Mouse (Mus musculus): Measurements from ENCODE around the gene Olfr599. TPM values are rescaled to one million over a fixed set of nuclear protein-coding genes. Genes with fewer than 3 reads are reported as not detected.

Gene Olfr599
- polyA plus RNA-seq, 2 experiments, result not detected

GRCm38 (mm10) chr7:103386077-103386476 lies 50.4 kb downstream of the Olfr599 start, which contains the start of gene Olfr603:
TSS of gene Olfr603 (minus strand) at chr7:103386177.
- no peak for DNase-seq (ENCODE audit: low spot score)
- Histone ChIP-seq H3K4me1 (ENCODE audit: control insufficient read depth, insufficient read depth, low read length) (no peaks in the 10 kb centered on the region), H3K4me3 (replicated peaks; ENCODE audit: low read length) (no peak within 1 kb of the TSS), H3K27ac (replicated peaks; ENCODE audit: low read depth, low read length) (no peak within 1 kb of the TSS), H3K27me3 (ENCODE audit: control insufficient read depth, insufficient read depth, low read length) (no peaks in the 10 kb centered on the region), H3K9ac (ENCODE audit: low read depth, low read length, severe bottlenecking) (no peak within 1 kb of the TSS), H3K9me3 (ENCODE audit: control insufficient read depth, low read length) (no peaks in the 10 kb centered on the region), H3K36me3 (ENCODE audit: control insufficient read depth, insufficient read depth, low read length) (no peaks in the 10 kb centered on the region), H3K4me2 (replicated peaks; ENCODE audit: low read depth, low read length, severe bottlenecking) (no peak within 1 kb of the TSS)
- TF ChIP-seq POLR2A (IDR thresholded peaks at IDR 0.05; ENCODE audit: borderline replicate concordance, extremely low read depth, insufficient read depth, insufficient read length), result no peak
- no peak for ATAC-seq (ENCODE audit: low FRiP score, low read depth)

Other genes starting within 250 kb of the Olfr599 start
- gene Olfr585, start 238.2 kb upstream of the Olfr599 start, polyA plus RNA-seq (2012; rRNA removed), result not detected in 2 replicates
- gene Olfr585, start 238.2 kb upstream of the Olfr599 start, polyA plus RNA-seq (2014; fragmentation: Nextera tagmentation; extraction: Ambion mirVana), result not detected in 2 replicates
- not detected in 2 replicates for gene Olfr586, start 210.3 kb upstream of the Olfr599 start, polyA plus RNA-seq (2012; rRNA removed)
- gene Olfr586, start 210.3 kb upstream of the Olfr599 start, polyA plus RNA-seq (2014; fragmentation: Nextera tagmentation; extraction: Ambion mirVana), result not detected in 2 replicates
- gene Olfr588-ps1, start 195.0 kb upstream of the Olfr599 start, polyA plus RNA-seq (2012; rRNA removed), result not detected in 2 replicates
- gene Olfr588-ps1, start 195.0 kb upstream of the Olfr599 start, polyA plus RNA-seq (2014; fragmentation: Nextera tagmentation; extraction: Ambion mirVana), result not detected in 2 replicates
- gene Olfr589, start 179.6 kb upstream of the Olfr599 start, polyA plus RNA-seq (2012; rRNA removed), result not detected in 2 replicates
- not detected in 2 replicates for gene Olfr589, start 179.6 kb upstream of the Olfr599 start, polyA plus RNA-seq (2014; fragmentation: Nextera tagmentation; extraction: Ambion mirVana)
- not detected in 2 replicates for gene Olfr591, start 157.6 kb upstream of the Olfr599 start, polyA plus RNA-seq (2012; rRNA removed)
- gene Olfr591, start 157.6 kb upstream of the Olfr599 start, polyA plus RNA-seq (2014; fragmentation: Nextera tagmentation; extraction: Ambion mirVana), result not detected in 2 replicates
- not detected in 2 replicates for gene Olfr592, start 151.1 kb upstream of the Olfr599 start, polyA plus RNA-seq (2012; rRNA removed)
- gene Olfr592, start 151.1 kb upstream of the Olfr599 start, polyA plus RNA-seq (2014; fragmentation: Nextera tagmentation; extraction: Ambion mirVana), result not detected in 2 replicates
- gene Olfr593, start 124.1 kb upstream of the Olfr599 start, polyA plus RNA-seq (2012; rRNA removed), result not detected in 2 replicates
- gene Olfr593, start 124.1 kb upstream of the Olfr599 start, polyA plus RNA-seq (2014; fragmentation: Nextera tagmentation; extraction: Ambion mirVana), result not detected in 2 replicates
- gene Olfr594, start 118.9 kb upstream of the Olfr599 start, polyA plus RNA-seq (2012; rRNA removed), result not detected in 2 replicates
- not detected in 2 replicates for gene Olfr594, start 118.9 kb upstream of the Olfr599 start, polyA plus RNA-seq (2014; fragmentation: Nextera tagmentation; extraction: Ambion mirVana)
- gene Usp17ld, start 83.4 kb upstream of the Olfr599 start, polyA plus RNA-seq (2012; rRNA removed), result not detected in 2 replicates
- gene Usp17ld, start 83.4 kb upstream of the Olfr599 start, polyA plus RNA-seq (2014; fragmentation: Nextera tagmentation; extraction: Ambion mirVana), result not detected in 2 replicates
- not detected in 2 replicates for gene Olfr596, start 30.3 kb upstream of the Olfr599 start, polyA plus RNA-seq (2012; rRNA removed)
- not detected in 2 replicates for gene Olfr596, start 30.3 kb upstream of the Olfr599 start, polyA plus RNA-seq (2014; fragmentation: Nextera tagmentation; extraction: Ambion mirVana)
- not detected in 2 replicates for gene Olfr597, start 19.6 kb upstream of the Olfr599 start, polyA plus RNA-seq (2012; rRNA removed)
- gene Olfr597, start 19.6 kb upstream of the Olfr599 start, polyA plus RNA-seq (2014; fragmentation: Nextera tagmentation; extraction: Ambion mirVana), result not detected in 2 replicates
- gene Olfr598, start 12.3 kb upstream of the Olfr599 start, polyA plus RNA-seq (2012; rRNA removed), result not detected in 2 replicates
- gene Olfr598, start 12.3 kb upstream of the Olfr599 start, polyA plus RNA-seq (2014; fragmentation: Nextera tagmentation; extraction: Ambion mirVana), result not detected in 2 replicates
- not detected in 2 replicates for gene Olfr600, start 13.8 kb downstream of the Olfr599 start, polyA plus RNA-seq (2012; rRNA removed)
- not detected in 2 replicates for gene Olfr600, start 13.8 kb downstream of the Olfr599 start, polyA plus RNA-seq (2014; fragmentation: Nextera tagmentation; extraction: Ambion mirVana)
- not detected in 2 replicates for gene Olfr601, start 26.7 kb downstream of the Olfr599 start, polyA plus RNA-seq (2012; rRNA removed)
- not detected in 2 replicates for gene Olfr601, start 26.7 kb downstream of the Olfr599 start, polyA plus RNA-seq (2014; fragmentation: Nextera tagmentation; extraction: Ambion mirVana)
- not detected in 2 replicates for gene Olfr603, start 50.3 kb downstream of the Olfr599 start, polyA plus RNA-seq (2012; rRNA removed)
- gene Olfr603, start 50.3 kb downstream of the Olfr599 start, polyA plus RNA-seq (2014; fragmentation: Nextera tagmentation; extraction: Ambion mirVana), result not detected in 2 replicates
- gene Usp17lc, start 79.2 kb downstream of the Olfr599 start, polyA plus RNA-seq (2012; rRNA removed), result not detected in 2 replicates
- gene Usp17lc, start 79.2 kb downstream of the Olfr599 start, polyA plus RNA-seq (2014; fragmentation: Nextera tagmentation; extraction: Ambion mirVana), result not detected in 2 replicates
- not detected in 2 replicates for gene Olfr605, start 109.5 kb downstream of the Olfr599 start, polyA plus RNA-seq (2012; rRNA removed)
- gene Olfr605, start 109.5 kb downstream of the Olfr599 start, polyA plus RNA-seq (2014; fragmentation: Nextera tagmentation; extraction: Ambion mirVana), result not detected in 2 replicates
- gene Olfr606, start 113.1 kb downstream of the Olfr599 start, polyA plus RNA-seq (2012; rRNA removed), result not detected in 2 replicates
- gene Olfr606, start 113.1 kb downstream of the Olfr599 start, polyA plus RNA-seq (2014; fragmentation: Nextera tagmentation; extraction: Ambion mirVana), result not detected in 2 replicates
- gene Olfr607, start 128.2 kb downstream of the Olfr599 start, polyA plus RNA-seq (2012; rRNA removed), result not detected in 2 replicates
- gene Olfr607, start 128.2 kb downstream of the Olfr599 start, polyA plus RNA-seq (2014; fragmentation: Nextera tagmentation; extraction: Ambion mirVana), result not detected in 2 replicates
- not detected in 2 replicates for gene Olfr608, start 134.0 kb downstream of the Olfr599 start, polyA plus RNA-seq (2012; rRNA removed)
- gene Olfr608, start 134.0 kb downstream of the Olfr599 start, polyA plus RNA-seq (2014; fragmentation: Nextera tagmentation; extraction: Ambion mirVana), result not detected in 2 replicates
- not detected in 2 replicates for gene Olfr609, start 162.1 kb downstream of the Olfr599 start, polyA plus RNA-seq (2012; rRNA removed)
- gene Olfr609, start 162.1 kb downstream of the Olfr599 start, polyA plus RNA-seq (2014; fragmentation: Nextera tagmentation; extraction: Ambion mirVana), result not detected in 2 replicates
- gene Olfr610, start 176.2 kb downstream of the Olfr599 start, polyA plus RNA-seq (2012; rRNA removed), result not detected in 2 replicates
- gene Olfr610, start 176.2 kb downstream of the Olfr599 start, polyA plus RNA-seq (2014; fragmentation: Nextera tagmentation; extraction: Ambion mirVana), result not detected in 2 replicates
- gene Olfr611, start 184.9 kb downstream of the Olfr599 start, polyA plus RNA-seq (2012; rRNA removed), result not detected in 2 replicates
- gene Olfr611, start 184.9 kb downstream of the Olfr599 start, polyA plus RNA-seq (2014; fragmentation: Nextera tagmentation; extraction: Ambion mirVana), result not detected in 2 replicates
- gene Olfr612, start 206.8 kb downstream of the Olfr599 start, polyA plus RNA-seq (2012; rRNA removed), result not detected in 2 replicates
- gene Olfr612, start 206.8 kb downstream of the Olfr599 start, polyA plus RNA-seq (2014; fragmentation: Nextera tagmentation; extraction: Ambion mirVana), result not detected in 2 replicates
- not detected in 2 replicates for gene Olfr613, start 212.2 kb downstream of the Olfr599 start, polyA plus RNA-seq (2012; rRNA removed)
- gene Olfr613, start 212.2 kb downstream of the Olfr599 start, polyA plus RNA-seq (2014; fragmentation: Nextera tagmentation; extraction: Ambion mirVana), result not detected in 2 replicates
- not detected in 2 replicates for gene Olfr615, start 220.2 kb downstream of the Olfr599 start, polyA plus RNA-seq (2012; rRNA removed)
- not detected in 2 replicates for gene Olfr615, start 220.2 kb downstream of the Olfr599 start, polyA plus RNA-seq (2014; fragmentation: Nextera tagmentation; extraction: Ambion mirVana)
- not detected in 2 replicates for gene Olfr616, start 233.2 kb downstream of the Olfr599 start, polyA plus RNA-seq (2012; rRNA removed)
- gene Olfr616, start 233.2 kb downstream of the Olfr599 start, polyA plus RNA-seq (2014; fragmentation: Nextera tagmentation; extraction: Ambion mirVana), result not detected in 2 replicates
- not detected in 2 replicates for gene Olfr617, start 237.1 kb downstream of the Olfr599 start, polyA plus RNA-seq (2012; rRNA removed)
- gene Olfr617, start 237.1 kb downstream of the Olfr599 start, polyA plus RNA-seq (2014; fragmentation: Nextera tagmentation; extraction: Ambion mirVana), result not detected in 2 replicates

Data from limb, embryonic 14.5 days (tissue).